Mouse (Mus musculus) left cerebral cortex, postnatal 10 days (tissue): Measurements from ENCODE around the gene Plac1. TPM values are rescaled to one million over a fixed set of nuclear protein-coding genes. Genes with fewer than 3 reads are reported as not detected.

Experiments used
- DNase-seq, 2 experiments: peaks; one replicate each; pipeline ENCODE4 v3.0.0; 2021 to 2022; ENCODE audit warnings: low spot score in 2 of 2, mixed read lengths in 1 of 2; ENCODE audit errors: extremely low spot score in 1 of 2
- intact Hi-C: fragments of 180-260 bp; cut with DNase I; formaldehyde crosslinking; loops from one replicate; pipeline ENCODE4 v1.15.1; 2025
- microRNA-seq: library from miRNA; unstranded; fragments of <30 nt; microRNA quantifications from one replicate; pipeline ENCODE4 v1.2.0, GENCODE M21; 2022
- total RNA-seq, 2 experiments: library from RNA; stranded (reverse); gene quantifications; 2 replicates each; pipeline ENCODE4 v1.2.3; 2021

The Plac1 gene
- total RNA-seq, 2 experiments from 2014 or later, result not detected

DNA sequence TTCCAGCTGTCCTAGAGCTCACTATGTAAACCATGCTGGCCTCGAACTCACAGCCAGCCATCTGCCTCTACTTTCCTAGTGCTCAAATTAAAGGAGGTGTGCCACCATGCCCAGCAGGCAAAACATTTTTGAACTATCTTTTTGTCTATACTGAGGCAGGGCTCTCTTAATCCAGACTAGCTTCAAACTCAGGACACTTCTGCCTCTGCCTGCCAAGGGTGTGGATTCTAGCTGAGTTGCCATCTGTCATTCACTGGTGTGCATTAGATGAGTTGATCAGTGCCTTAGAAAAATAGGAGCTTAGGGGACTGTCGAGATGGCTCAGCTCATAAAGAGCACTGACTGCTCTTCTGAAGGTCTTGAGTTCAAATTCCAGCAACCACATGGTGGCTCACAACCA, 216.9 kb downstream of the Plac1 start:
- intact Hi-C loops, result loop anchor here (10.0 kb wide), 1 partner anchor 212 kb away; no protein-coding TSS in a partner anchor

More for the DNA sequence above, 216.9 kb downstream of the Plac1 start:
- no peak for DNase-seq

Small RNAs within 50 kb of the gene (microRNA-seq; reads per million reads assigned to microRNA genes)
- gene Mir322 (1,685 reads per million, percentile 82 among the genes with 10 or more reads in this experiment), gene Mir351 (1,022 reads per million, percentile 77 among the genes with 10 or more reads in this experiment), gene Mir450-1 (not detected), gene Mir450-2 (0.86 reads per million), gene Mir450b (11.2 reads per million, percentile 32 among the genes with 10 or more reads in this experiment), gene Mir503 (88.8 reads per million, percentile 55 among the genes with 10 or more reads in this experiment), gene Mir542 (117 reads per million, percentile 57 among the genes with 10 or more reads in this experiment)

Other genes starting within 250 kb of the Plac1 start
- 1 to 10 TPM; 3.2 to 3.4 TPM for gene Fam122b, start 29.7 kb upstream of the Plac1 start, total RNA-seq
- not detected for gene Fam122c, start 33.3 kb upstream of the Plac1 start, total RNA-seq
- 10 to 100 TPM; 15.5 to 15.6 TPM for gene Mospd1, start 130.4 kb upstream of the Plac1 start, total RNA-seq
- not detected for gene Etd, start 194.8 kb upstream of the Plac1 start, total RNA-seq